Mouse (Mus musculus) spleen, adult 2 months (tissue): ENCODE data around the gene Zfp60. TPM values are rescaled to one million over a fixed set of nuclear protein-coding genes. Genes with fewer than 3 reads are reported as not detected.

Experiments used
- DNase-seq, 2 experiments: peaks; one replicate each; pipeline versions ENCODE4 v3.0.0 to v3.0.0-alpha.2; 2012 to 2021; ENCODE audit warnings: low spot score in 2 of 2, low read depth in 1 of 2
- H3K27ac ChIP-seq: fragments of 200-500 bp; 2 replicates; pipeline ENCODE4 v1.5.1; 2012; ENCODE audit warnings: low read length, inconsistent platforms; ENCODE audit not compliant: insufficient read depth
- H3K27me3 ChIP-seq: fragments of 200-500 bp; 2 replicates; pipeline ENCODE4 v1.6.1; 2012; ENCODE audit warnings: mild to moderate bottlenecking, moderate library complexity, low read length, inconsistent platforms; ENCODE audit not compliant: control insufficient read depth, insufficient read depth
- H3K36me3 ChIP-seq: fragments of 200-500 bp; 2 replicates; pipeline ENCODE4 v1.6.1; 2012; ENCODE audit warnings: mild to moderate bottlenecking, low read length, inconsistent platforms; ENCODE audit not compliant: control insufficient read depth, insufficient read depth
- H3K4me1 ChIP-seq: fragments of 200-500 bp; 2 replicates; pipeline ENCODE4 v1.6.1; 2011; ENCODE audit warnings: inconsistent platforms; ENCODE audit not compliant: control insufficient read depth, insufficient read depth, insufficient read length
- H3K4me3 ChIP-seq: fragments of 200-500 bp; 2 replicates; pipeline ENCODE4 v1.5.1; 2011; ENCODE audit warnings: mild to moderate bottlenecking, inconsistent platforms; ENCODE audit not compliant: insufficient read depth, insufficient read length; ENCODE audit errors: extremely low read depth
- CTCF ChIP-seq: fragments of 200-500 bp; IDR thresholded peaks from 2 replicates; pipeline ENCODE4 v1.5.1; 2011; ENCODE audit warnings: mild to moderate bottlenecking, inconsistent platforms; ENCODE audit not compliant: insufficient read depth, insufficient read length, insufficient replicate concordance; ENCODE audit errors: extremely low read depth
- POLR2A ChIP-seq: fragments of 200-500 bp; IDR thresholded peaks from 2 replicates; pipeline ENCODE4 v1.6.1; 2011; ENCODE audit warnings: low read depth, low read length, inconsistent platforms
- WGBS: fragments of 180-500 bp; shearing (Covaris S2); methylation state at CpG from one replicate; pipeline ENCODE4 v1.1.7; 2018; 5-methylcytosine and 5-hydroxymethylcytosine counted together
- polyA plus RNA-seq: library from polyadenylated mRNA; depleted of rRNA; stranded (reverse); fragments of >200 nt; gene quantifications from 2 replicates; pipeline ENCODE4 v1.2.3, GENCODE M21; 2012

Zfp60 gene
- polyA plus RNA-seq, 1 experiment = 1.2 TPM

DNA sequence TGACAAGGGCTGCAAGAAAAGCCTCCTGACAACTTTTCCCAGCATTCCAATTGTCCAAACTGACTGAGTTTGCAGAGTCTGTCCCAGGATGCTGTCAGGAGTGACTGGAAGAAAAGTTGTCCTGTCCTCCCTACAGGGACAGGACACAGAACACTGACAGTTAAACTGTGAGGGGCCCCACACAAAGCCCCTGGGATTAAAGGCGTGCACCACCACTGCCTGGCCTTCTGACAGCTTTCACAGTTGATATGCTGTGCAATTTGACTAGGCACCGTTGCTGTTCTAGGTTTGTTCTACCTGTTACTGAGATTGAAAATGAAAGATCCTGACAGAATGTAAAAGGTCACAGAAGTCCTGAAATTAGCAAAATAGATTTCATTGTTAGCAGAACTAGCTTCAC, 3.7 kb upstream of the Zfp60 start:
- Histone ChIP-seq H3K4me3 (no peak overlapping the region), H3K4me1 (peaks cover 2% of the 10 kb centered on the region; the same call in 1 of the 2 replicates), H3K27ac (no peak overlapping the region), H3K27me3 (no peaks in the 10 kb centered on the region), H3K36me3 (no peaks in the 10 kb centered on the region)
- TF ChIP-seq CTCF = no peak
- TF ChIP-seq POLR2A = no peak
- no peak for DNase-seq
- WGBS = 33% methylated on average over 2 of the region's 2 CpGs

DNA sequence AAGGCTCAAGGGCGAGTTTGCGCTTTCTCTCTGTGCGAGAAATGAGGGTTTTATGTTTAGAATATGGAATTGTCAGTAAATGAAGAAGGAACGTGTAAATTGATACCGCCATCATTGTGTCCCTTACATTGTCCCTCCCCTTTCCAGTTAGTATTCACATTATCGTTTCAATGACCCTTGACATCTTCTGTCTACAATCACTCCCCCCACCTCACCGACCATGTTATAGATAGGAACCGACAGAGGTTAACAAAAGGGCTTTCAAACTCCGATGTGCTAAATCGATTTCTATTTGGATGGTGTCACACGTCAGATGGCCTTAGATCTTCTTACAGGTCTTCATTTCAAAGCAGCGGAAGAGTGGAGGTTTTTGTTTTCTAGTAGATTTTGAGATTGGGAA, 757 bp downstream of the Zfp60 start:
- H3K27me3 ChIP-seq = no peaks in the 10 kb centered on the region
- peak overlapping the region; percentile 72 for H3K4me3 ChIP-seq
- 23% methylated on average over 12 of the region's 12 CpGs for WGBS
- H3K36me3 ChIP-seq = no peaks in the 10 kb centered on the region
- TF ChIP-seq CTCF (no peak), POLR2A (no peak)
- H3K27ac ChIP-seq = peak overlapping the region; percentile 81
- peaks cover 2% of the 10 kb centered on the region; the same call in 1 of the 2 replicates for H3K4me1 ChIP-seq
- DNase-seq = no peak

DNA sequence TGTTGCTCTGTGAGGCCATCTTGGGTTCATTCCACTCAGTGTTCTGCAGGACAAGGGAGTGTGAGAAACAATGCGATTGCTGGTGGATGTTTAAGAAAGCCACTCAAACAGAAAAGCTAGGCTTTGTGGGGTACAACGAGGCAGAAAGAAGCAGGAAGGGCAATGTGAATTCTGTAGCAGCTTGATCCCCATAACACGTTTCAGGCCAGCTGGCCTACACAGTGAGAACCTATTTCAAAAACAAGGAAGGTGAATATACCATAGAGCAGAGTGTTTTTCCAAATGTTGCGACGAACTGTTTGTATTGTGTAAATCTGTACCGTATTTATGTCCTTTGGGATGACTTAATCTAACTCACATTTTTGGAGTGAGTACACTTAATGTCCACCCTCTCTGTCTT, 1.3 kb downstream of the Zfp60 start:
- H3K4me3 ChIP-seq = no peak overlapping the region
- 92% methylated on average over 6 of the region's 6 CpGs for WGBS
- no peak overlapping the region for H3K27ac ChIP-seq
- peaks cover 2% of the 10 kb centered on the region; the same call in 1 of the 2 replicates for H3K4me1 ChIP-seq
- DNase-seq = no peak
- no peaks in the 10 kb centered on the region for H3K27me3 ChIP-seq
- no peak for TF ChIP-seq POLR2A
- no peak for TF ChIP-seq CTCF
- H3K36me3 ChIP-seq = no peaks in the 10 kb centered on the region

DNA sequence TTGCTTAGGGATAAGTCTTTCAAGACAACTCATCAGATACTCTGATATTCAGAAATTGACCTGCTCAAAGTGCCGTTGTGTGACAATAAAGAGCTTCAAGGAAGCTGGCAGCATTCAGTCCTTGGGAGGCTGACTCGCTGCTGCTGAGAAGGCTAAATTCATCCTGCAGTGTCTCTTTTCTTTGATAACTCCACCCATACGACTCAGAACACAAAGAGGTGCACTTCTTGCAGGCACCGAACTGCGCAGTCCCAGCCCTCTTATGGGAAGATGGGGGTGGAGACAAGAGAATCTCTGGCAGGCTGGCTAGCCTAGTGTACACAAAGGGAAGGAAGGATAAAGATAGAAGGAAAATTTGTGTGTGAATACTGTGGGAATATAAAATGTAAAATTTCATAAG, 4.3 kb downstream of the Zfp60 start:
- no peak for DNase-seq
- H3K36me3 ChIP-seq = peaks cover 11% of the 10 kb centered on the region; the same call in 1 of the 2 replicates
- no peak overlapping the region for H3K27ac ChIP-seq
- 87% methylated on average over 5 of the region's 5 CpGs for WGBS
- TF ChIP-seq CTCF = no peak
- no peak for TF ChIP-seq POLR2A
- no peaks in the 10 kb centered on the region for H3K27me3 ChIP-seq
- peaks cover 2% of the 10 kb centered on the region; the same call in 1 of the 2 replicates for H3K4me1 ChIP-seq
- H3K4me3 ChIP-seq = no peak overlapping the region

DNA sequence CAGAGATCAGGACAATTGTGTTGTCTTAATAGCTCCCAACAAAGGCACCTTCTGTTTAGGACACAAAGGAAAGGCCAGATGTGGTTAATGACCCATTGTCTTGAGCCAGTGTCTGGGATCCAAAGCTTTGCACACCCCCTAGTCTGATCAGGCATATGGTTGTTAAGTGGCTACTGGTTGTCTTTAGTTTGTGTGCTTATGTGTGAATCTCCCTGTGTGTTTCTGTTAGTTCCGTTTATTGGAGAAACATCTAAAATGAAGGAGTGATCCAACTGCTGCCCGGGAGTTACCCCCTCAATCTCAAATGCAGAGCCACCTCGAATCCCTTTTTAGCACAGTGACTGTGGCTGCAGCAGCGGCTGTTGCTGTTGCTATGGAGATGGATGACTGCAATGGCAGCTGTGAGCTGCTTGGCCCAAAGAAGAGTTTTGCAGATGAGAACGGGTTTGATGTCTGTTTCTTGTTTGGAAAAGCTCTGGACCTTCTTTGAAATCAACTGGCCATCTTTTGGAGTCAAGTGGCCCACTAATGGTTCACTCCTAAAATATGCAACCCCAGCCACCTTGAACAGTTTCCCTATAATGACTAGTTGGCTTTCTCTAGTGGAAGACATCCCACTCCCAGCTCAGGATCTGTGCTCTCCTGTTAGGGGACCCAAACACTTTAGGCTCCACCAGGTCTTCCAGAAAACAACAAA, 25.3 kb downstream of the Zfp60 start:
- 51% methylated on average over 5 of the region's 5 CpGs for WGBS

DNA sequence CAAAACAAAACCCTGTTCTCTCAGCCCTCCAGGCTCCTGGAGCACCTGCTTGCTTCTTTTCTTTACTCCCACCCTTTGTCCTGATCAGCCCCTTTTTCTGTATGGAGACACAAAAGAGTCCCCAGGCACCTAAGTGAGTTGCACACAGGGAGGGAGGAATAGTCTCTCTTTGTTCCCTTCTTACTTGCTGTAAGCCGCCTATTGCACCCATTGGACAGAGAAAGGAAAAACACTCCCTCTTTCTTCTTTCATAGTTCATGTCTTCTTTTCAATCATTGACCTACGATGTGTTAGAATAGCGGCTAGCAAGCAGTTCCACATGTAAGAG, 25.8 kb downstream of the Zfp60 start:
- TF ChIP-seq POLR2A (no peak), CTCF (no peak)
- Histone ChIP-seq H3K27me3 (no peaks in the 10 kb centered on the region), H3K27ac (no peak overlapping the region), H3K4me3 (no peak overlapping the region), H3K36me3 (no peaks in the 10 kb centered on the region), H3K4me1 (no peaks in the 10 kb centered on the region)
- 86% methylated on average over 3 of the region's 3 CpGs for WGBS
- no peak for DNase-seq

More for the DNA sequence above, 25.3 kb downstream of the Zfp60 start:
- DNase-seq = no peak
- Histone ChIP-seq H3K27ac (no peak overlapping the region), H3K27me3 (no peaks in the 10 kb centered on the region), H3K4me3 (no peak overlapping the region), H3K4me1 (no peaks in the 10 kb centered on the region), H3K36me3 (no peaks in the 10 kb centered on the region)
- TF ChIP-seq POLR2A = no peak
- TF ChIP-seq CTCF = no peak

DNA sequence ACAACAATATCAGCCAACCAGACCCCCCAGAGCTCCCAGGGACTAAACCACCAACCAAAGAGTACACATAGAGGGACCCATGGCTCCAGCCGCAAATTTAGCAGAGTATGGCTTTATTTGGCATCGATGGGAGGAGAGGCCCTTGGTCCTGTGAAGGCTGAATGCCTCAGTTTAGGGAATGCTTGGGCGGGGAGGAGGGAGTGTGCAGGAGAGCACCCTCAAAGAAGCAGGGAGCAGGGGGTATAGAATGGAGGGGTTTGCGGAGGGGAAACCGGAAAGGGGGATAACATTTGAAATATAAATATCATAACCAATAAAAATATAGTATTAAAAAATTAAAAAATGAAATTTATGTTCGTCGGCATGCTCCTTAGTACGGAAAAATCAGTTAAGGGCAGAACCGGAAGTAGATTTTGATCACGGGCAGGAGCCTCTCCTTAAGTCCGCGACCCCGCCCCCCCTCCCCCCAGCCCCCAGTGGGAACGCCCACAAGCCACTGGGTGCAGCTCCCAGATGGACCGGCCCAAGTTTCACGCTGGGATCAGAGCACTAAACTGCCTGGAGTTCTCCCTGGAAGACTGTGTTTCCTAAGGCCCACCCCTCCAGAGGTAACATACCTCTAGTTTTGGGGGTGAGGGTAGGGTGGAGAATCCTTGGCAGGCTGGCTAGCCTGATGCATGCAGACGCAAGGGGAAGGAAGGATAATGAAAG, 34.1 kb downstream of the Zfp60 start:
- Histone ChIP-seq H3K4me1 (no peaks in the 10 kb centered on the region), H3K36me3 (no peaks in the 10 kb centered on the region), H3K27ac (no peak overlapping the region), H3K4me3 (no peak overlapping the region), H3K27me3 (no peaks in the 10 kb centered on the region)
- no peak for DNase-seq
- TF ChIP-seq CTCF = no peak
- 15% methylated on average over 17 of the region's 17 CpGs for WGBS
